Mouse (Mus musculus) hindbrain, embryonic 13.5 days (tissue): Measurements from ENCODE around the gene Gm7138. TPM values are rescaled to one million over a fixed set of nuclear protein-coding genes. Genes with fewer than 3 reads are reported as not detected.
"Not testable (repeated sequence)": the region's sequence is repeated elsewhere in the genome, so short reads cannot be mapped to it uniquely, and the experiment has no call there.

Source experiments
- ATAC-seq: fragments of 200-750 bp; cut with Nextera tagmentation; 2 replicates; pipeline ENCODE4 v1.8.0; 2017; ENCODE audit warnings: moderate TSS enrichment; ENCODE audit not compliant: low FRiP score
- H3K27ac ChIP-seq: fragments of 300-500 bp; sonication (generic); 2 replicates; pipeline ENCODE4 v1.5.1; 2015; ENCODE audit warnings: inconsistent platforms, mild to moderate bottlenecking, moderate library complexity
- H3K27me3 ChIP-seq: fragments of 300-500 bp; sonication (generic); 2 replicates; pipeline ENCODE4 v1.6.1; 2015; ENCODE audit warnings: mild to moderate bottlenecking, inconsistent platforms
- H3K36me3 ChIP-seq: fragments of 300-500 bp; sonication (generic); 2 replicates; pipeline ENCODE4 v1.6.1; 2015; ENCODE audit warnings: mild to moderate bottlenecking, inconsistent platforms
- H3K4me1 ChIP-seq: fragments of 300-500 bp; sonication (generic); replicated peaks from 2 replicates; pipeline ENCODE4 v1.6.1; 2015; ENCODE audit warnings: inconsistent platforms
- H3K4me2 ChIP-seq: fragments of 300-500 bp; sonication (generic); 2 replicates; pipeline ENCODE4 v1.6.1; 2015; ENCODE audit warnings: inconsistent platforms, mild to moderate bottlenecking, moderate library complexity
- H3K4me3 ChIP-seq: fragments of 300-500 bp; sonication (generic); 2 replicates; pipeline ENCODE4 v1.5.1; 2015; ENCODE audit warnings: mild to moderate bottlenecking, inconsistent platforms
- H3K9ac ChIP-seq: fragments of 300-500 bp; sonication (generic); 2 replicates; pipeline ENCODE4 v1.6.1; 2015; ENCODE audit warnings: mild to moderate bottlenecking, inconsistent platforms
- H3K9me3 ChIP-seq: fragments of 300-500 bp; sonication (generic); 2 replicates; pipeline ENCODE4 v1.6.1; 2016; ENCODE audit warnings: inconsistent platforms
- WGBS: fragments of 180-500 bp; shearing (Covaris S2); methylation state at CpG from one replicate; pipeline ENCODE4 v1.1.7; 2015; 5-methylcytosine and 5-hydroxymethylcytosine counted together
- polyA plus RNA-seq: library from polyadenylated mRNA; unstranded; fragments of >200 nt; fragmentation: Nextera tagmentation; extraction: Ambion mirVana; gene quantifications from 2 replicates; pipeline ENCODE4 v1.2.1, GENCODE M21; 2015

The Gm7138 gene
- polyA plus RNA-seq, 1 experiment from 2014 or later, result not detected

- not testable (repeated sequence) for H3K9ac ChIP-seq, H3K27me3 ChIP-seq, H3K4me1 ChIP-seq, H3K9me3 ChIP-seq, H3K4me3 ChIP-seq, H3K36me3 ChIP-seq, H3K27ac ChIP-seq, H3K4me2 ChIP-seq, ATAC-seq
- WGBS, result 80% methylated on average over 1 of the region's 1 CpGs
Measured at GRCm38 (mm10) chr10:77787876-77788275, 11.1 kb upstream of the Gm7138 start, which contains the start of gene Gm7137. Gene Gm7137, minus strand, starts transcription at chr10:77788200.

GRCm38 (mm10) chr10:77783396-77783795, 6.7 kb upstream of the Gm7138 start:
- ATAC-seq, H3K4me3 ChIP-seq, H3K36me3 ChIP-seq, H3K4me2 ChIP-seq, H3K9me3 ChIP-seq, H3K27me3 ChIP-seq, H3K9ac ChIP-seq, H3K27ac ChIP-seq, H3K4me1 ChIP-seq: not testable (repeated sequence)
- WGBS, result 93% methylated on average over 3 of the region's 3 CpGs

GRCm38 (mm10) chr10:77782442-77782841, 5.7 kb upstream of the Gm7138 start, which contains the start of gene Gm3250:
Gene Gm3250, minus strand, starts transcription at chr10:77782542.
- H3K36me3 ChIP-seq, ATAC-seq, H3K27me3 ChIP-seq, H3K4me2 ChIP-seq, H3K4me1 ChIP-seq, H3K4me3 ChIP-seq, H3K9me3 ChIP-seq, H3K9ac ChIP-seq, H3K27ac ChIP-seq: not testable (repeated sequence)
- 78% methylated on average over 1 of the region's 1 CpGs for WGBS

GRCm38 (mm10) chr10:77772142-77772541, 4.6 kb downstream of the Gm7138 start:
- H3K4me1 ChIP-seq, H3K9me3 ChIP-seq, H3K9ac ChIP-seq, H3K27ac ChIP-seq, H3K27me3 ChIP-seq, H3K36me3 ChIP-seq, H3K4me3 ChIP-seq, H3K4me2 ChIP-seq, ATAC-seq: not testable (repeated sequence)
- WGBS, result 93% methylated on average over 3 of the region's 3 CpGs

GRCm38 (mm10) chr10:77771225-77771624, 5.5 kb downstream of the Gm7138 start, which contains the start of gene Gm3238:
Gene Gm3238, minus strand, starts transcription at chr10:77771325.
- H3K4me1 ChIP-seq, H3K9ac ChIP-seq, H3K27me3 ChIP-seq, ATAC-seq, H3K36me3 ChIP-seq, H3K4me3 ChIP-seq, H3K4me2 ChIP-seq, H3K9me3 ChIP-seq, H3K27ac ChIP-seq: not testable (repeated sequence)
- 75% methylated on average over 1 of the region's 1 CpGs for WGBS

- H3K9me3 ChIP-seq, result no peaks in the 10 kb centered on the region
- no peak overlapping the region for H3K27ac ChIP-seq
- H3K36me3 ChIP-seq, result no peaks in the 10 kb centered on the region
- H3K9ac ChIP-seq, result no peak overlapping the region
- no peak overlapping the region for H3K4me3 ChIP-seq
- ATAC-seq, result no peak
- no peaks in the 10 kb centered on the region for H3K27me3 ChIP-seq
- H3K4me2 ChIP-seq, result no peak overlapping the region
- H3K4me1 ChIP-seq, result no peaks in the 10 kb centered on the region
- WGBS, result 81% methylated on average over 1 of the region's 1 CpGs
Measured at GRCm38 (mm10) chr10:77769727-77770126, 7.0 kb downstream of the Gm7138 start.

GRCm38 (mm10) chr10:77759582-77759981, 17.2 kb downstream of the Gm7138 start, which contains the start of gene Gm3233:
Gene Gm3233, minus strand, starts transcription at chr10:77759682.
- H3K36me3 ChIP-seq, H3K4me2 ChIP-seq, H3K9ac ChIP-seq, H3K27me3 ChIP-seq, H3K9me3 ChIP-seq, H3K4me3 ChIP-seq, H3K4me1 ChIP-seq, ATAC-seq, H3K27ac ChIP-seq: not testable (repeated sequence)
- no CpG with 5 or more reads among the region's 1 CpGs for WGBS

- H3K4me2 ChIP-seq, result no peak overlapping the region
- H3K36me3 ChIP-seq, result no peaks in the 10 kb centered on the region
- no peak for ATAC-seq
- H3K4me3 ChIP-seq, result no peak overlapping the region
- no peak overlapping the region for H3K9ac ChIP-seq
- H3K27me3 ChIP-seq, result no peaks in the 10 kb centered on the region
- no peaks in the 10 kb centered on the region for H3K9me3 ChIP-seq
- no peak overlapping the region for H3K27ac ChIP-seq
- H3K4me1 ChIP-seq, result no peaks in the 10 kb centered on the region
Measured at GRCm38 (mm10) chr10:77753448-77753847, 23.3 kb downstream of the Gm7138 start.

- H3K4me2 ChIP-seq, result not testable (repeated sequence)
Measured at GRCm38 (mm10) chr10:77752312-77752711, 24.4 kb downstream of the Gm7138 start.

GRCm38 (mm10) chr10:77751254-77751653, 25.5 kb downstream of the Gm7138 start, which contains the start of gene Gm9736:
Gene Gm9736, minus strand, starts transcription at chr10:77751354.
- not testable (repeated sequence) for H3K4me3 ChIP-seq, ATAC-seq, H3K27me3 ChIP-seq, H3K9ac ChIP-seq, H3K36me3 ChIP-seq, H3K4me1 ChIP-seq, H3K9me3 ChIP-seq, H3K4me2 ChIP-seq, H3K27ac ChIP-seq
- WGBS, result 76% methylated on average over 1 of the region's 1 CpGs

More at GRCm38 (mm10) chr10:77752312-77752711, 24.4 kb downstream of the Gm7138 start:
- not testable (repeated sequence) for H3K9me3 ChIP-seq, H3K9ac ChIP-seq, H3K4me3 ChIP-seq, H3K4me1 ChIP-seq, H3K36me3 ChIP-seq, H3K27ac ChIP-seq, H3K27me3 ChIP-seq, ATAC-seq
- 63% methylated on average over 3 of the region's 3 CpGs for WGBS

- H3K4me1 ChIP-seq, H3K9me3 ChIP-seq, H3K4me2 ChIP-seq, H3K27ac ChIP-seq, ATAC-seq, H3K27me3 ChIP-seq, H3K36me3 ChIP-seq, H3K9ac ChIP-seq, H3K4me3 ChIP-seq: not testable (repeated sequence)
- WGBS, result 86% methylated on average over 1 of the region's 1 CpGs
Measured at GRCm38 (mm10) chr10:77750686-77751085, 26.1 kb downstream of the Gm7138 start.

GRCm38 (mm10) chr10:77741924-77742688, 34.6 kb downstream of the Gm7138 start, which contains the start of gene Gm18596:
Gene Gm18596, minus strand, starts transcription at chr10:77742638.
- H3K4me3 ChIP-seq, ATAC-seq, H3K27me3 ChIP-seq, H3K9me3 ChIP-seq, H3K9ac ChIP-seq, H3K4me1 ChIP-seq, H3K4me2 ChIP-seq, H3K36me3 ChIP-seq: not testable (repeated sequence)
- 51% methylated on average over 5 of the region's 5 CpGs for WGBS
- 0 out of 2 replicates have a peak within 1 kb of the TSS, but pooled peaks have one; percentile 30 for H3K27ac ChIP-seq

- 96% methylated on average over 4 of the region's 4 CpGs for WGBS
Measured at GRCm38 (mm10) chr10:77738929-77739328, 37.8 kb downstream of the Gm7138 start.

More at GRCm38 (mm10) chr10:77738929-77739328, 37.8 kb downstream of the Gm7138 start:
- H3K27me3 ChIP-seq, result no peaks in the 10 kb centered on the region
- no peak overlapping the region for H3K4me3 ChIP-seq
- no peak overlapping the region for H3K9ac ChIP-seq
- H3K4me1 ChIP-seq, result peaks cover 9% of the 10 kb centered on the region; the same call in 1 of the 2 replicates
- H3K36me3 ChIP-seq, result no peaks in the 10 kb centered on the region
- H3K9me3 ChIP-seq, result 0 out of 2 replicates have a peak, but pooled peaks cover 6% of the 10 kb centered on the region
- no peak for ATAC-seq
- H3K4me2 ChIP-seq, result no peak overlapping the region
- H3K27ac ChIP-seq, result no peak overlapping the region
